Mouse (Mus musculus): ENCODE measurements at regions not wholly inside any gene's neighbourhood (a gene's known extent, or its start where the extent isn't known, plus 50 kb on each side); places are given as distances from the start of the nearest gene placed in this dataset.

GRCm38 (mm10) chr15:7508535-7508934 is 110.3 kb upstream of the Egflam start:
- TF ChIP-seq CTCF (IDR thresholded peaks at IDR 0.05; ENCODE audit: control insufficient read depth, insufficient read depth, low read length) (no peak), POLR2A (IDR thresholded peaks at IDR 0.05; ENCODE audit: borderline replicate concordance, control insufficient read depth, low read depth, low read length) (no peak)

Data from bone marrow, adult 2 months (tissue).